Mouse (Mus musculus): ENCODE measurements around the gene Nol8.

The Nol8 gene

DNA sequence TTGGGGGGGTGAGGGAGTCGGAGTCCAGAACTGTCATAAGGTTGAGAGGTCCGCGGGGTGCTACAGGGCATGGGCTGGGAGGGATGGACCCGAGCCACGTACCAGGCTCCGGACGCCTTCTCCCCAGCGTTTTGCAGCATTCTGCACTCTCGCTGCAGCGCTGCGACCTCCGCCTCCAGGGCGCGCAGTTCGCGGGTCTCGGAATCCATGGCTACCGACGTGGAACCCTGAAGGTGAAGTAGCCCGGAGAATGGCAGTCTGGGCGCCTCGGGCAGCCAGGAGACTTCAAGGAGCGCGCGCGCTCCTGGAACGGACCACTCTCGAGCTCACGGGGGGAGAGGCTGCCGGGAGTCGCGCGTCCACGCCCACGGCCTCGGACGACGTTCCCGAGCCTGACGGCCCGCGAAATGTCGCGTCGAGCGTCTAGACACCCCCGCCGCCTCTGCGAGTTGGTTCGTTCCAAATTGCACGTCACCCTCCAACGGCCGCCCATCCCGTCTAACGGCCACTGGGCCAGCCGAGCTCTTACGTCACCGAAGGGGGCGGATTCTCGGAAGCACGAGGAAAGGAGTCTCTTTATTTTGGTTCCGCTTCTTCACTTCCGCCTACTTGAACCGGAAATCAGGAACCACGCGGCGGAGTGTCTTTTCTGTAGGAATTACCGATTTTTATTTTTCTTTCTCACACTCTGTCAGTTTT lies at the start of gene Nol8, which contains the start of gene Cenpp:
TSS of gene Nol8 (plus strand) at position 598 of the 699 bp plus-strand sequence.
TSS of gene Cenpp (minus strand) at position 305 of the 699 bp plus-strand sequence.
- peak; percentile 99 to 100 for DNase-seq

DNA sequence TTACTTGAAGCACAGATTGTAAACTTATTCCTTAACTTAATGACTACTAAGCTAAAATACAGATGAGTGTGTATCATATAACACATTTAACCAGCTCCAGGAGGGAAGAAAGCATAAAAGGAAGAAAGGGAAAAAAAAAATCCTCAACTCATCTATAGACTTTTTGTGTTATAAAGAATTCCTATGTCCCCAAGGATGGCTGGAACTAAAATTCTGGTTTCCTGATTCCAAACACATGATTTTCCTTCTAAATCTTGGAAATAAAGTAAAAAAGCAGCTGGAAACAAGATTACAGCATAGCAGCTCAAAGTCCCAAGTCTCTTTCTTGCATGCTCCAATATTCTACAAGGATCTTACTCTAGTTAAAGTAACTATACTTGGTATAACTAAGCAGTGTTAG lies 49.3 kb upstream of the Nol8 start:
- no peak for DNase-seq

DNA sequence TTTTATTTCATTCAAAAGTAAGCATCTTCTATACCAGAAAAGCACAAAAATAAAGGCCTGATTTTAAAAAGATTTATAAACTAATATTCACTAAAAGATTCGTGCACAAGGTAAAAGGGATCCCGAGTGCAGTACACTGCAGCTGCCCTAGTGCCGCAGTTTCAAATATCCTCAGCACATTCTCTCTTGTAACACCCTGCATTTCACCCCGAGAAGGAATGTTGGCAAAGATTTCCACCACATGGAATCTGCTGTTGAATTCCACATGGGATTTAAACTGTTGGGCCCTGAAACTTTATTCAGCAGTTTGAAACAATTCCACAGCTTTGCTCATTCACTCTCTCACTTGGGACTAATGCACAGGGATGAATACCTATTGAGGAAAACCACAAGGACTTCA lies 45.2 kb upstream of the Nol8 start, which contains the start of gene Ogn:
TSS of gene Ogn (plus strand) at position 333 of the 400 bp plus-strand sequence.
- peak; percentile 40 to 43 for DNase-seq

DNA sequence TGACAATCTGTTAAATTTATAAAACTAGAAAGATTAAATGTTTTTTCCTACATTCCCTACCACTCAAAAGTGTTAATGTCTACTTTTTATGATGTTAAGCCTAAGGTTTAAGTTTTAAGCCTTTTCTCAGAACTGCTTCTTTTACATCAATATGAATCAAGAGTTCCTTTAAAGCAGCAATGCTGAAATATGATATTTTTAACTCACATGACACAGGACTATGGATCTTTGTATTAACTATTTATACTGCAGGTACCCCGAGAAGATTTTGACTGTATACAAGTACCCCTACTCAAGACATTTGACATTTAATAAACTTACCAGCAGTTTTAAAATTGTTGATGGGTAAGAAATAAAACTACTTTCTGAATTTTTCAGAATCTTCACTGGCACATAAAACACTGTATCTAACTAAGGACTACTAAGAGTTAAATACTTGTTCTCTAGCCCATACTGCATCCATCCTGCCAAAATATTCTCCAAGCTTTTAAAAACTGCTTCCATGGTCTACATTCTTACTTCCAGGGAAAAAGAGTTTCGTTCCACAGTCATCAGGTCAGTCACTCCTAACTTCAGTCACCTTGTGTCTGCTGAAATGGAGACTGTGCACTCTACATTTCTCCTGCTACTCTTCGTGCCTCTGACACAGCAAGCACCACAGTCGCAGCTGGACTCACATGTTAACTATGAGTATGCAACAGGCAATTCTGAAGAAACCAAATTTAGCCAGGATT lies 44.1 kb upstream of the Nol8 start:
- DNase-seq: no peak

DNA sequence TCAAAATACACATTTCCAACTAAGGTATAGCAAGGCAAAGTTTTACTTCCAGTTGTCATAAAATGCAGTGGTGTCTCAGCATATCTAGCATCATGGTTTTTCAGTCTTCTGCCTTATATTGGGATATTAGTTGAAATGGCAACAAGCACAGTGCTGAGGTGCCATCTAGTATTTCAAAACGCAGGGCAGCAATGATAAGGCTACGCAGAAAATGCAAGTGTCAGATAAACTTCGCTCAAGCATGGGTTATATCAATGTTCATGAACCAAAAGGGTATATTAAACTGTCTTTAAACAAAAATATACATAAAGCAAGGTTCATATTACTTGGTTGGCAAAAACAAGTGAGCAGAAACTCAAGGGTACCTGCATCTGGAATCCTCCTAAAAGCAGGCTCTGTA lies 35.9 kb upstream of the Nol8 start:
- DNase-seq: no peak

DNA sequence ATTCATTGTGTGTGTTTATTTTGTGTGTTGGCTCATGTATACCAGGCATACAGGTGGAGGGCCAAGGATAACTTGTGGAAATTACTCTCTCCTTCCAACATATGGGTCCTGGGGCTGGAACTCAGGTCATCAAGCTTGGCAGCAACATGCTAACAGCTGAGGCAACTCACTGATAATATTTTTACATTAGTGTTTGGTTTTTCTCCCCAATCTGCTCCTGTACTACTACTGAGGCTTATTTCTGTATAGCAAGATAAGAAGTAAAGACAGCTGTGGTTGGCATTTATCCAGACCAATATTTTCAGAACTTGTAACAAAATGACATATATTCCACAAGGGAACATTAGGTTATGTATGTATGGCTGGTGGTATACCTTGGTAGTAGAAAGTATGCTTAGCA lies 34.5 kb upstream of the Nol8 start:
- no peak for DNase-seq

DNA sequence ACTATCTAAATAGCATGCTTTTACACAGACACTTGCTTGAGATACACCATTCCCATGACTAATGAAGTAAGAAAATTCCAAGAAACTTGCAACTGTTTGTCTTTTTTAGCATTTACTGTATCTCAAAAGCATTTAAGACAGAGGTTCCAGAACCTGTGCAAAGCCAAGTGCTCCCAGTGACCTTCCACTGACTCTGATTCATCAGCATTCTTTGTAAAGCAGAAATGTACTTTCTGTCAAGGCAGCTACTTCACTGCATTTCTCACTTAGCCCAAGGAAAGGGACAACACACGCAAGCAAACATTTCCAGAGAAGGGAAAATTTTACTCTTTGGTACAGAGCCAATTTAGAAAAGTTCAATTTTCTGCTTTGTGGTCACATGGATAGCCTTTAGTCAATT lies 29.7 kb upstream of the Nol8 start:
- no peak for DNase-seq

DNA sequence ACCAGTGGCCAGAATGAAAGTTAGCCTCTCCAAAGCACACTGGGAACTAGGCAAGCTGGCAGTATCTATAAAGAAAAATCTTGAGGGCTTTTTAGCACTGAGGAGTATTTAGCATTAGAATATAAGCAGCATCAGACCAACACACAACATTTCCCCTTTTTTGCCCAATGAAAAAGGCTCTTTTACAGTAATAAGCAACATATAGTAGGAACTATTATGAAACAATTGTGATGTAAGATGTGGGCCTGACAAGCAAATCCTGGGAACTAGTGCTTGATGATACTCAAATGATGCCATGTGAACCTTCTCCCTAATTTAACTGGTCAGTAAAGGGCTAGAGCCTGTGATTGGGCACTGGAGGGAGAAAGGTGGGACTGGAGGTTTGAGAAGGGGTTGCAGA lies 24.7 kb upstream of the Nol8 start:
- no peak for DNase-seq

DNA sequence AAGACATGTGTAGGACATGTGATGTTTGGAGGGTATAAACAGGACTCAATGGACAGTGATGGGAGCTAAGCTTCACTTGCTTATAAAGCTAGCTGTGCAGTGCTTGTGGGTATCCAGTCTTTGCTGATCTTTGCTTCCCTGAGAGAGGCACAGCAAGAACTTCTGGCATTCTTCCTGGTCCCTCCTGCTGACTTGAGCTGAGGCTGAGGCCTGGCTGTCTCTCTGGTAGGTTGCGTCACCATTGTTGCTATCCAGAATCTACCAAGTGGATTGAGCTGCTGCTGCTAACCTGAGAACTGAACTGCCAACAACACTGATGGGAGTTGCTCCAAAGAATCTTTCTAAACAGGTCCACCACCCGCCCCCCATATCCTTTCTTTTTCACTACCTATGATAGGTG lies 23.8 kb upstream of the Nol8 start:
- DNase-seq: no peak

DNA sequence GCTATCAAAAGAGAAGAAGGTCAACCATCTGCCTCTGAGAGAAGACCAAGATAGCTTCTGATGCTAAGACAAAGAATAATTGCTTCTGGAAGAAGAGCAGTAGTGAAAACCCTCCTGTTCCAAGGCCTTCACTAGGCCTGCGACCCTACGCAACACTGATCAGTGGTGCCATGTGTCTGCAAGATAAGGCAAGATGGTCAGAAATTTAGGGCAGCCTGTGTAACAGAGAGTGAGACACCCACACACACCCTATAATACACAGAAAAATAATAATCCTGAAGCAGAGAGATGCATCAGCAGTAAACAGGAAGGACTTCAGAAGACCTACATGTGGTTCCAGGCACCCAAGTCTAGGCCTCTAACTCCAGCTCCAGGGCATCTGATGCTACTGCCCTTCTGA lies 12.9 kb upstream of the Nol8 start:
- no peak for DNase-seq

DNA sequence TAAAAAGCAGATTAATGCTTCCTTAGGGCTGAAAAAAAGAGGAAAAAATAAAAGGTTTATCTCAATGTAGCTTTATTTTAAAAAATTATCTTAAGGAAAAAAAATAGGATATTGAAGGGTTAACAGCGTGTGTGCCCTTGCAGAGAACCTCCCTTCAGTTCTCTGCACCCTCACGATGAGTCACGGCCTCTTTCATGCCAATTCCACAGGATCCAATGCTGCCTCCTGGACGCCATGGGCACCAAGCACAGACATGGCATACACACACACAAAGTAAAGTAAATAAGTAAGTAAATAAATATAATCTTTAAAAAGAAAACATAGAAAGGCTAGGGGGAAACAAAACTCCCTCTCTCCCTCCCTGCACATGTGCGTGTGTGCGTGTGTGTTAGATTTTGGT lies 10.2 kb upstream of the Nol8 start:
- DNase-seq: no peak

DNA sequence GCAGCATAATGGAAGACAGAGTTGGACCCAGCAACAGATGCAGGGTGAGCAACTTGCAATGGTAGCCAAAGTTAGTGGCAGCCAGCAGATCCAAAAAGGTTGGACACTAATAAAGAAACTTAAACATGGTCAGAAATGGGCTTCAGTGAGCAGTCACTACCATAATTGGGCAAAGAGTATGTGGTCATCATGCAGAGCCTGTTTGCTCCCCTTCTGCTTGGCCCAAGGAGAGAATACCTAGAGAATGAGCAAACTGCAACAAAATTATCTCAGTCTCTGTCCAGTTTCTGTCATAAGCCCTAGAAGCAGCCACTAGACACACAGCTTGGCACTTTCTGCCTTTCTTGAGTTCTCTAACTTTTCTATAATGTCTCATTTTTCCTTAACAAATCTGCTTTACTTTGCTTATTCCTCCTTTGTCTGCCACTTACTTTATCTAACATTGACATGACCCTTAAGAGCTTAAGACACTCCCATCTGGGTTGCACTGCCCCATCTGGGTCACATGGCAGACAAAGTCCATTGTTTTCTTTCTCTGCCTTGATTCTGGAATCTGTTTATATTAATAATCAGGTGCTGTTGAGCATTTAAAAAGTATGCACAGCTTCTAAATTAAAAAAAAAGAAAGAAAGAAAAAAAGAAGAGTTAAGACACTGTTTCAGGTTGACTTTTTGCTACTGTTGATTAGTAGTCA lies 9.1 kb upstream of the Nol8 start:
- DNase-seq: no peak

DNA sequence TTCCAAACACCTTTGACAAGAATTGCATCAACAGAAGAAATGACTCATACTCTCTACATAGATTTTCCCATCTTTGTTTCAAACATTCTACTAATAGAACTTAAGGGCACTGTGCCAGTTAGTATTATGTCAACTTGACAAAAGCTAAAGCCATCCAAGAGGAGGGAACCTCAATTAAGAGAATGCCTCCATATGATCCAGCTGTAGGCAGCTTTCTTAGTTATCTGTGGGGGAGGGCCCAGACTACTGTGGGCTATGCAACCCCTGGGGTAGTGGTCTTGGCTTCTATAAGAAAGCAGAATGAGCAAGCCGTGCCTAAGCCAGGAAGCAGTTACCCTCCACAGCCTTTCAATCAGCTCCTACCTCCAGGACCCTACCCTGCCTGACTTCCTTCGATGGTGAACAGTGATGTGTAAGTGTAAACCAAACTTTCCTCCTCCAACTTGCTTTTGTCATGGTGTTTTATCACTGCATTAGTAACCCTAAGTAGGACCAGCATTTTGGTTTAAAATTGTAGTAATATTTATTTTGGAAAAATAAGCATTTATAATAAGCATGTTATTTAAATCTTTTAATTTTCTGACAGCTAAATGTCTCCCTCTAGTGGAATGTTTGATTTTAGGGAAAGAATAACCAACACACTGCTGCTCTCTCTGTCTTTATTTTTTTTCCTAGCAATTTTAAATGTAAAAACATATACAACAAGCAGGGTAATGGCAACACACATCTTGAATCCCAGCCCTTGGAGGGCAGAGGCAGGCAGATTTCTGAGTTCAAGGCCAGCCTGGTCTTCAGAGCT lies 7.9 kb upstream of the Nol8 start:
- no peak for DNase-seq

DNA sequence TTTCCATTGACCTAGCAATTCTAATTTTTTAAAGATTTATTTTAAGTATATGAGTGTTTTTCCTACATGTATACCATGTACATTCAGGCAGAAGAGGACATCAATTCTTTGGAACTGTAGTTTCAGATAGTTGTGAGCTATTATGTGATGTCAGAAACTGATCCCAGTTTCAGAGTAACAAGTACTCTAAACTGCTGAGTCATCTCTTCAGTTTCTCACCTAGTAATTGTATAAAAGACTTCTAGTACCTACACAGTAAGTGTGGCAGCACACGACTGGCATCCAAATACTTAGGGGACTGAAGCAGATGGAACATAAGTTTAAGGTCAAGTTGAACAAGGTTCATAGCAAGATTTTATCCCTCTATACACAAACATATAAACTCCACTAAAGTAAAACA lies 6.9 kb upstream of the Nol8 start:
- no peak for DNase-seq

DNA sequence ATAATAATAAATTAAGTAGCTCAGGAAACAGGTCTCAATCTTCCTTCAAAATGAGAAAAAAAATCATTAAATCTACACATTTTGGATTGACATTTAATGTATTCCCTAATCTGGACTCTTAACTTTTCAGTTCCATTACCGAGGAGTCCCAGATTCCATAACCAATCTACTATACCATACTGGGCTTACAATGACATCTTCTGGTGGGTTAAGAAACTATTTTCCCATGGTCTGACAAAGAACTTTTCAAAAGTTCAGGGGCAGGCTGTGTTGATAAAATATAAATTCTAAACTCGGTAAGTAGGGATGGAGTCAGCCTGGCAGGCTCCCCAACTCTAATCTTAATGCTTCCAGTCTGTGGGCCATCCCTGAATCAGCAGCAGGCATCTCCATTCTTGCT lies 1.7 kb upstream of the Nol8 start:
- DNase-seq: no peak

DNA sequence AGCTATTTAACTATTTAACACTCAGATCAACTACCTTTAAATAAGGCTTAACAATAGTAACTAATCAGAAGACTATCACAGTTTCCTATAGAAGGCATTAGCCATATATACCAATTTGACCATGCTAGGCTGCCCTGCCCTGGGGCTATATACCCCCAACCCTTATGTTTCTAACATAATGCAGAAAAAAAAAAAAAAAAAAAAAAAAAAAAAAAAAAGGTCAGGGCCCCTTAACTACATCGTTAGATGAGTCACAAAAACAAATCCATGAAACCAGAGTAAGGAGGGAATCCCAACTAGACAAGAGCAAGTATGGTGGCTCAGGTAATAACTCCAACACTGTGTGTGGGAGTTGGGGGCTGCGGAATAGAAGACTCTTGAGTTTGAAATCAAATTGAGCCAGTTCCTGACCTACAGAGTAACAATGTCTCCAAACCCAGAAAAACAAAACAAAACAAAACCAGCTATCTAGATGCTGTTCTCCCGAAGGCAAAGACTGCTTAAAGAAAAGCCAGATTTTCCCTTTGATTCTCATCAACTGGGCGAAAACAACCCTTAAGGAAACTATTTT lies 1.0 kb upstream of the Nol8 start:
- no peak for DNase-seq

DNA sequence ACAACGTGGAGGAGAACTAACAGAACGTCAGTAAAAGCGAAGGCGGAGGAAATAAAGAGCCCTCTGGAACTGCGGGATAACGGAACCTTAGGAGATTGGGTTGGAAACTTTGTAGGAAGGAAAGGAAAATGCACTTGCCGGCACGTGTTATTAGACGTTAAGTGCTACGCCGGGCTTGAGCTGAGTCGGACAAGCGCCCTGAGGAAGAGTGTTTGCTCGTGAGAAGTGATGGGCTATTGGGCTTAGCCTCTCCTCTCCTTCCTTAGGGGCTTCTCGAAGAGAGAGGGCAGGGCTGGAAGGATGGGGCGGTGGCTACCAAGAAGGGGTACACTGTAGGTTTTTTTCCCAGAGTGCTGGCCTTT lies 283 bp downstream of the Nol8 start:
- DNase-seq: peak in 1 of 2 experiments; percentile 67

DNA sequence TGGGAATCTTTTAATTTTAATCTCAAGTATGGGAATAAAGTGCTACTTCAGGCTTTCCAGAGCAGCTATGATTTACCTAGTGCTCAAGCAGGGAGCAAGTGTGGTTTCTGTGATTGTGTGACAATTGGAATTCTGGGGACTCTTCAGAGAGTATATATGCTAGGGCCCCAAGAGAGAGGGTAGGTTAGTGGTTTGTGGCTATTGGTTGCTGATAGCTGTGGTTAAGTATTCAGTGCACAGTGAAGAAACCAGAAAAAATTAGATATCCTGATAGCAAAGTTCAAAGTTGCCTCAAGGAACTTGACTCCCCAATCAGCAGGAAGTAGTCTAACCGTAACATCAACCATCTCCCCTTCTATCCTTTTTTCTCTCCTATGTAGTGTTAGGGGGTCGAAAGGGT lies 24.9 kb downstream of the Nol8 start:
- no peak for DNase-seq

DNA sequence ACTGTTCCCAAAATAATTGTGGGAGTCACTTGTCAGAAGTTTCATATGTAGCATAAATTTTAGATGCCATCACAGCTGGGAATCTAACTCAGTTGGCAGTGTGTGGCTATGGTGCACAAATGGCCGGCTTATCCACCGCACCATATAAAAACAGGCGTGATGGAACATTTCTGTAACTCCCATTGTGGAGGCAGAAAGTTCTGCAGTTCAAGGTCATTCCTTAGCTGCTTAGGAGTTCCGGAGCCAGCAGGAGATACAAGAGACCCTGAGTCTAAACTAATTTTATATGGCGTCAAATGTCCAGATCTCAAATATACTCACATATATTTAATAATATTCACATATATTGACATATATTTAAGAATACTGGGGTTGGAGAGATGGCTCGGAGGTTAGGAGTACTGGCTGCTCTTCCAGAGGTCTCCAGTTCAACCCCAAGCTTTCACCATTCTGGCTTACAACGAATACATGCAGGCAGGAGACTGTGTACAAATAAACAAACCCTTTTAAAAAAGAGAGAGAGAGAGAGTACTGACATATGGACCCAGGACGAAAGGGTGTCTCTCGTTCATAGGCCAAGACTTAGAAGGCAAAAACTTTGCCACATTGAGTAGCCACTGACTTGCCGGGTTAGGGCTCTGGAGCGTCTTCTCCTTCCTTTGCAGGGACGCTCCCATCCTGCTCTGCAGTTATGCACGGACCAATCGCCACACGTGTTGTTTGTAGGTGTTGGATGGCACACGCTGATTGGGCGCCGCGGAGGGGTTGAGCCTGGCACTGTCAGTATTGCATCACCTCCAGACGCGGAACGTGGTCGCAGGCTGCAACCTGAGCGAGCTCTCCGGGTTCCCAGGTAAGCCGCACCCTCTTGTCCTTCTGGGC lies 28.7 kb downstream of the Nol8 start, which contains the start of gene Iars:
TSS of gene Iars (plus strand) at position 750 of the 882 bp plus-strand sequence.
- DNase-seq: peak; percentile 99

DNA sequence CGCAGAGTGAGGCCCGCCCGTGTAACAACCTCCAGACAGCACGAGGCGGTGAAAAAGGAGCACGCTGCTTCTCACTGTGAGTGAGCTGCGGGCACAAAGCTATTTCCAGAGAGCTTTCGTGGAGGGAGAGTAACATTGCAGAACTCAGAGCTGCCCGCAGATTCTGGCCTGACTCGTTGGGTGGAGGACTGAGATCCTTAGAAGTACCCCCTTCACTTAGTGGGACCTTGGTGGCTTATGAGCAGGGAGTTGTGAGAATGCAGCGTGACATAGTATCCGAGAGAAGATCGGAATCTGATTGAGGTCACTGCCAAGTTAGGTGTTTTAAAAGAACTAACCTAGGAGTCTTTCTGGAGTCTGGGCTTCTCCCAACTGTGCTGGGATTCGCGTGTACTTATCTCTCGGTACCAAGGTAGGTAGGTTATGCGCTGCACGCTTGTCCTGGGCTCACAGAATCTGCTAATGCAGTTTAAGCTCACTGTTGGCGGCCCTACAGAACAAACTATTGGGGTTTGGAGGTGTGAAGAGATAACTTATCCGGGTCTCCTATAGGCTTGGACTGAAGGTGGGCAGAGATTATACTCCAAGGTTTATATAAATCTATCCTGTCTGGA lies 29.5 kb downstream of the Nol8 start:
- DNase-seq: no peak

DNA sequence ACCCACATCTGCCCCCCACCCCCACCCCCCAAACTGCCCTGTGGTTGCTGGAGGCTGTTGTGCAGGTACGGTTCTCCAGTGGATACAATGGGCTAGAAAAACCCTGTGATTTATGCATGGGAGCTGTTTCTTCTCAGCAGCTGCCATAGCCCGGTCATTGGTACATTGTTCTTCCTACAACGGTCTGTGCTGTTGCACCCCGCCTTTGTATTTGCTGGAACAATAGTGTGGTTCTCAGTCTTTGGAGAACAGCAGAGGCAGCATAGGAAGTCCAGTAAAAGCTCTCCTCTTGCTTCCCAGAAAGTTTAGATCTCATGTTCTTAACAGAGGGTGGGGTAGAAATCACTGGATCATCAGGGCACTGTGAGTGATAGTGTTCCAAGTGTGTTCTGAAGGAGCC lies 31.4 kb downstream of the Nol8 start:
- no peak for DNase-seq
